Mouse (Mus musculus) left cerebral cortex, postnatal 25 days (tissue): ENCODE results near the gene Cyren. TPM values are rescaled to one million over a fixed set of nuclear protein-coding genes. Genes with fewer than 3 reads are reported as not detected.

Source experiments
- DNase-seq, 2 experiments: peaks; one replicate each; pipeline ENCODE4 v3.0.0; 2022; ENCODE audit warnings: low spot score in 2 of 2, mixed read lengths in 1 of 2
- intact Hi-C: fragments of 180-260 bp; cut with DNase I; formaldehyde crosslinking; loops from one replicate; pipeline ENCODE4 v1.15.1; 2025
- total RNA-seq, 2 experiments: library from RNA; stranded (reverse); gene quantifications; 2 replicates each; pipeline ENCODE4 v1.2.3; 2021

The Cyren gene
- total RNA-seq, 2 experiments from 2014 or later = 5.5 to 6.1 TPM

GRCm38 (mm10) chr6:34869225-34869915 lies 8.5 kb downstream of the Cyren start:
- intact Hi-C loops = no loop called here
- DNase-seq = no peak

DNA sequence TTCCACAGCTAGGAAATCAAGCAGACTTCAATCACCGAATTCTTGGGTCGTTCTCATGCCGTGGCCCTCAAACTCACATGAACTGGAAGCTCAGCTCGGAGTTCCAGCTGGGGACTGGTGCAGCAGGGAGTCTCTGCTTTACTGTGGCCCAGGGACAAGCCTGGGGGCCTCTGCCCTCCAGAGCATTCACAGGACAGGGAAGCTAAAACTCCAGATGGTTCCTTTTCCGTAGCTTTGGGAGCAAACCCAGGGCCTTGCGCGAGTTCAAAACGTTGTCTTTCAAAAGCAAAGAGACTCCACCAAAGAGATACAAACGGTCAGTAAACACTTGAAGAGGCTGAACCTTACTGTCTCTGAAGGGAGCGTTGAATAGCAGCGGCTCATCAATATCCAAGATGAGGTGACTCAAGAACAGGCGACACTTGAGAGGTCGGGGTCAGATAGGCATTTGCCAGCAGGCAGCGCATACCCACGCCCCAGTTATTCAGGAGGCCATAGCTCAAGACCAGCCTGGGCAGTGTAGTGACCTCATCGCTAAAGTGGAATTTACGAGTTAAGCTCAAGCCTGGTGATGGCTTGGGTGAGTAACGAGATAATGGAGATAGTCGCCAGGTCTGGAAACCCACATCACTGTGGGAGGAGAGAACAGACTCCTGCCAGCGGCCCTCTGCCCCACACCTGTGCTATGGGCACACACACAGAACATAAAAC lies 9.2 kb downstream of the Cyren start:
- DNase-seq = no peak
- intact Hi-C loops = no loop called here

DNA sequence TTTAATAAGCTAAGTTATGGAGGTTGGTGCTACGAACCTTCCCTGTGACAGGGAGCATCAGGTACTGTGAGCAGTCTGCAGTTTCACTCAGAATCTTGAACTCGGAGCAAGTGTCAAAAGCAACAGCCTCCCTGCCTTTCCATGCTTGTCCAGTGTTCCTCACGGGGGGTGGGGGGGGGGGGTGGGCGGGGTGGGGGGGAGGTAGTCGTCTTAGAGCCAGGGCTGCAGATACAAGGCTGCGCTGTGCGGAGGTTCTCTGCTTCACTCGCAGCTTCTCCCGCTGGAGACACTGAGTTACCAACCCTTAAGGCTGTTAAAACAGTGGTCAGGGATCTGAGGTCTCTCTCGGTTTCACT lies 9.9 kb downstream of the Cyren start:
- no peak for DNase-seq

DNA sequence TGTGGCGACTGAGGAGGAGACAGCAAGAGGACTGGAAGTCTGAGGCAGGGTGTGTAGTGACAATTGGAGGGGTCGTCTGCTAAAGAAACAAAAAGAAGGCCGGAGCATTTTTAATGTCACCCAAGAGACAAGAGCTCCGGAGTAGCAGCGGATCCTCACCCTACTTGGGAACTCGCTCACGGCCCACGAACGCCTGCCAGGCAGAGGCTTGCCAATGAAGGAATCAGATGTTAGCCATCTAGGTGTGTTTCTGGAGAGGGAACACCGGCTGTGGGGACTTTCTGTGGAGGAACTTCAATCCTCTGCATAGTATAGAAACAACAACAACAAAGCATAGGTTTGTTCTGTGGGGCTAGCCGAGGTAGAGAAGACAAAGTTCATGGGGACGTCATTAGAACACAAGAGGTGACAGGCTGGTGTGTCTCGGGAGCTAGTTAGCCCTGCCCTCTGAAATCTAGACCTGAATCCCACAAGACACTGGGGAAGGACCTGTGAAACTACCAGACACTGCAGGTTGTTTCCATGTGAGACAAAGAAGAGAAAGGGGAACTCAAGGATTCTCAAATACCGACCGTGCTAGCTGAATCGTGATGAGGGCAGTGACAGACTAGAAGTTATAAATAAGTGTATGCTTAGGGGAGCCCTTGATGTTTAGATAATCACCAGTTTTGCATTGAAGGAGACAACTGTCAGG lies 10.4 kb downstream of the Cyren start:
- intact Hi-C loops = no loop called here
- no peak for DNase-seq

More for the DNA sequence above, 9.9 kb downstream of the Cyren start:
- intact Hi-C loops = no loop called here

GRCm38 (mm10) chr6:34866786-34867185 lies 11.1 kb downstream of the Cyren start:
- no peak for DNase-seq
- intact Hi-C loops = no loop called here

DNA sequence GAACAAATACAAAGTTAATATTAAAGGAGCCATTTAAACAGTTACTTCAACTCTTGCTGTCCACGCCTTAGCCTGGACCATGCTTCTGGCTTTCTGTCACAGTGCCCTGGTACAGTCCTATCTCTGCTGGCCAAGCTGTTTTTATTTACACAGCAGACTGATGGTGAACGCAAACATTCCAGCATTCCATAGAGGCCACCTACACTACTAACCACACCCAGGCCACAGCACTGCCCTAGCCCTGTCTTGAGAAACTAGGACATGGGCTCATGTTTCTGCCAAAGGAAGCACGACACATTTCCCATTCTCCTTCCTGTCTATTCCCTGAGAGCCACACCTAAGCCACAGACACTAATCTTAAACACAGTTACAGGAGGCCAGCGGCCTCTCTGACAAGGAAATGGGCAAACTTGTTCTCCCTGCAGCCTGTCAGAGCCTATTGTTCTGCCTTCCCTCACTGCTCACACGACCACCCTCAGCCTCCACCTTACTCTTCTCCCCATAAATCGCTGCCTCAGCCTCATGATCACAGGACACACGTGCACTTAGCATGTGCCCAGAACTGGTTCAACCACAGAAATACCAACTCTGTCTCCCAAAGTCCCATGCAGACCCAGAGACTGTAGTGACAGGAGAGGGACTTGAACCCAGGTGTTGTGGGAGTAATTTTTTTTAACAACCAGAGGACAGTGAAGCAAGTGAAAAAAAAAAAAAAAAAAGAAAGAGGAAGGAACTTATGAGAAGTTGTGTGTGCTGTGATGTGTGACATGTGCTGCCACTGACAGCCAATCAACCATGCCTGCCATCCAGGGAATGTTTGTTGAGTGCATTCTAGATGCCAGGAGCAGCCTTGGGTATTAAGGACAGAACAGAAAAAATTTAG lies 11.9 kb downstream of the Cyren start:
- intact Hi-C loops = no loop called here
- DNase-seq = no peak

GRCm38 (mm10) chr6:34865213-34865612 lies 12.6 kb downstream of the Cyren start:
- DNase-seq = no peak
- intact Hi-C loops = no loop called here

GRCm38 (mm10) chr6:34863786-34864514 lies 13.9 kb downstream of the Cyren start:
- intact Hi-C loops = no loop called here
- DNase-seq = no peak

GRCm38 (mm10) chr6:34862791-34863403 lies 15.0 kb downstream of the Cyren start, which contains the start of gene Tmem140:
Gene Tmem140, plus strand, starts transcription at chr6:34863146.
- no peak for DNase-seq
- intact Hi-C loops = no loop called here

DNA sequence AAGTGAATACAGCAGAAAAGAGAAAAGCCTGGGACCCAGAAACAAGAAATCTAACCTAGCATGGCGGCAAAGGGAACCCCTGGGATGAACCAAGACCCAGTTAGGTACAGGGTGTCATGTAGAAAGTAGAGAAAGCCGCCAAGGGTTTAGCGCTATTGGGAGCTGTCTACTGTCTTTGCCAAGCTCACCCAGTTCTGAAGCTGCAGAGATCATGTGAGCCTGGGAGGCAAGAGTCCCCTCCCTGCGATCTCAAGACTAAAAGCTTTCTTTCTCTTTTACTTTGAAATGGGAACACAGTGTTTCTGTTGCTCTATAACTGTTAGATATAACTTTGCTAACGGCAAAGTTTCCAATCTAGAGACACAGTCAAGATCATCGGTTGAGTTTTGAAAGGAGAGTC lies 15.5 kb downstream of the Cyren start:
- no peak for DNase-seq
- intact Hi-C loops = no loop called here

DNA sequence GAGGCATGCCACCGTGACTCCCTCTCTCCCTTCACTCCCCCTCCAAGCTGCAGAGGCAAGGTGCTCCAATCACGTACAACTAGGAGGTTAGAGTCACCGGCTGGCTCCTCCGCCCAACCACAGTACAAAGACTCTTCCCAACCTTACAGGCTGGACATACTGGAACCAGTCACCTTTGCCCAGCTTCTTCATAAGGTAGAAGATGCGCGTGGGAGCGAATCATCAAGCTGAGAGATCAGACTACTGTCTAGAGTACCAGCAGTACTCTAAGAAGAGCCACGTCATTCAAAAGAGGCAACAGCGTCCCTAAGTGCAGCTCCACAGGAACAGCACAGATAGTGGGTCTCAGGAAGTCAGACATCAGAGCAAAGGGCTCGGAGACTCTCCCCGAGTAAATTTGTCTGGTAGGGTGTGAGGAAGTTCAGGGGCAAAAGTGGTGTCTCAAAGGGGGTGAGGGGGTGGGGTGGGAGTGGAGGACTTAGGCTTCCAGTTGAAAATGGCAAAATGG lies 16.3 kb downstream of the Cyren start:
- DNase-seq = no peak
- intact Hi-C loops = no loop called here

DNA sequence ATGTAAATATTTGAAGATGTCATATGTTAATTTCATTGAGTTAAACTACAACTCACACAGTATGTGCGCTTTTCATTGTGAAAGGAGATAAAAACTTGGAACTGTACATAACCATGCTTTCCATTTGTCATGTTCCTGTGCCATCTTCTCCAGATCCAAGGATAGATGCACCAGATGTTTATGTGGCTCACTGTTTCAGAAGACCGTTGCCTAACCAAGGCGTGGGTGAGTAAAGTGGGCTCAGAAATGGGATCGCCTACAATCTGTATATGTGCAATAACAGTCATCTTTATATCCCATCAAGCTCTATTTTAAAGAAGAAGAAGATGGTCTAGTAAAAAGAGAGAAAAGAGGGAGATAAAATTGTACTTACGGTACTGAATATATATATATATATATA lies 45.5 kb downstream of the Cyren start:
- peak; percentile 3 to 88 for DNase-seq
- intact Hi-C loops = loop anchor here (5.0 kb wide), 1 partner anchor 50 kb away; the partner anchor contains the start of gene Agbl3

GRCm38 (mm10) chr6:34824406-34824805 lies 53.5 kb downstream of the Cyren start:
- DNase-seq = peak; percentile 26 to 37
- intact Hi-C loops = no loop called here

Other genes starting within 250 kb of the Cyren start
- 10 to 100 TPM; 15.6 to 16.7 TPM for gene Agbl3, start 97.6 kb downstream of the Cyren start, total RNA-seq
- 1 to 10 TPM; 2.0 to 2.4 TPM for gene Tmem140, start 14.9 kb downstream of the Cyren start, total RNA-seq
- 10 to 100 TPM; 28.3 to 36.4 TPM for gene Wdr91, start 32.8 kb upstream of the Cyren start, total RNA-seq
- gene Stra8, start 42.1 kb upstream of the Cyren start, total RNA-seq = not detected
- 1 to 10 TPM; 1.0 to 1.6 TPM for gene Slc23a4, start 110.3 kb upstream of the Cyren start, total RNA-seq